Mouse (Mus musculus) kidney, adult 9 months (tissue): ENCODE data around the gene Tmem214.

ENCODE experiments used
- DNase-seq: peaks from one replicate; pipeline ENCODE4 v3.0.0; 2022

Gene Tmem214

DNA sequence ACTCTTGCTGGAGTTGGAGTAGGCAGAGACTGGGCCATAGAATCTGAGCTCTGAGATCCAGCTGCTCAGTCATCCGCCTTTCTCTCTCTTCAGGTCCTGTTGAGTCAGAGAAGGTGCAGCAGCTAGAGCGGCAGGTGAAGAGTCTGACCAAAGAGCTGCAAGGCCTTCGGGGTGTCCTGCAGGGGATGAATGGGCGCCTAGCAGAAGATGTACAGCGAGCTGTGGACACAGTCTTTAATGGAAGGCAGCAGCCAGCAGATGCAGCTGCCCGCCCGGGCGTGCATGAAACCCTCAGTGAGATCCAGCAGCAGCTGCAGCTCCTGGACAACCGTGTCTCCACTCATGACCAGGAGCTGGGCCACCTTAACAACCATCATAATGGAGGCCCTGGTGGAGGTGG lies 49.0 kb downstream of the Tmem214 start:
- no peak for DNase-seq

DNA sequence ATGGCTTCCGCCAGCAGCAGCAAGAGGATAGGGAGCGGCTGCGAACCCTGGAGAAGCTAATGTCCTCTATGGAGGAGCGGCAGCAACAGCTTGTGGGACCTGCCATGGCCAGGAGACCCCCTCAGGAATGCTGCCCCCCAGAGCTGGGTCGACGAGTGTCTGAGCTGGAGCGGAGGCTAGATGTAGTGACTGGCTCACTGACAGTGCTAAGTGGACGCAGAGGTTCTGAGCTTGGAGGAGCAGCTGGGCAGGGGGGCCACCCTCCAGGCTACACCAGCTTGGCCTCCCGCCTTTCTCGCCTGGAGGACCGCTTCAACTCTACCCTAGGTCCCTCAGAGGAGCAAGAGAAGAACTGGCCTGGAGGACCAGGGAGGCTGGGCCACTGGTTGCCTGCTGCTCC lies 49.5 kb downstream of the Tmem214 start:
- DNase-seq: no peak

DNA sequence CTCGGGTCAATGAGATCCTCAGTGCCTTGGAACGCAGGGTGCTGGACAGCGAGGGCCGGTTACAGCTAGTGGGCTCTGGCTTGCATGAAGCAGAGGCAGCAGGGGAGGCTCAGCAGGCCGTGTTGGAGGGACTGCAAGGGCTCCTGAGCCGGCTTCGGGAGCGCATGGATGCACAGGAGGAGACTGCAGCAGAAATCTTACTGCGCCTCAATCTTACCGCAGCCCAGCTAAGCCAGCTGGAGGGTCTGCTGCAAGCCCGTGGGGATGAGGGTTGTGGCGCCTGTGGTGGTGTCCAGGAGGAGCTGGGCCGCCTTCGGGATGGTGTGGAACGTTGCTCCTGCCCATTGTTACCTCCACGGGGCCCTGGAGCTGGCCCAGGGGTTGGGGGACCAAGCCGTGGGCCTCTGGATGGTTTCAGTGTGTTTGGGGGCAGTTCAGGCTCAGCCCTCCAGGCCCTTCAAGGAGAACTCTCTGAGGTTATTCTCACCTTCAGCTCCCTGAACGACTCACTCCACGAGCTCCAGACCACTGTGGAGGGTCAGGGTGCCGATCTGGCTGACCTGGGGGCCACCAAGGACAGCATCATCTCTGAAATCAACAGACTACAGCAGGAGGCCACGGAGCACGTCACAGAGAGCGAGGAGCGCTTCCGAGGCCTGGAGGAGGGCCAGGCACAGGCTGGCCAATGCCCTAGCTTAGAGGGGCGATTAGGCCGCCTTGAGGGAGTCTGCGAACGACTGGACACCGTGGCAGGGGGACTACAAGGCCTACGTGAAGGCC lies 50.3 kb downstream of the Tmem214 start:
- DNase-seq: peak; percentile 27

DNA sequence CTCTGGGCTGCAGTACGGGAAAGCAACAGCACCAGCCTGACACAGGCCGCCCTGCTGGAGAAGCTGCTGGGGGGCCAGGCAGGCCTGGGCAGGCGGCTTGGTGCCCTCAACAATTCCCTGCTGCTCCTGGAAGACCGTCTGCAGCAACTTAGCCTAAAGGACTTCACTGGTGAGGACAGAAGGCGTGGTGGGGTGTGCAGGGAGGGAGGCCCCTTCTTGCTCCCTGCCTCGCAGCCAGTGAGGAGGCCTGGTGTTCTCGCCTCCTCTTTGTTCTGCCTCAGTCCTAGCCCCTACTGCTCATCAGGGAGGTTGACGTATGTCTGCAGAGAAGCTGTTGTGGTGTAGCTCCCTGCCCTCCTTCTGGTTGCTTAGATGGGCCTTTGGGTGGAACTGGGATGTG lies 50.9 kb downstream of the Tmem214 start:
- DNase-seq: no peak

DNA sequence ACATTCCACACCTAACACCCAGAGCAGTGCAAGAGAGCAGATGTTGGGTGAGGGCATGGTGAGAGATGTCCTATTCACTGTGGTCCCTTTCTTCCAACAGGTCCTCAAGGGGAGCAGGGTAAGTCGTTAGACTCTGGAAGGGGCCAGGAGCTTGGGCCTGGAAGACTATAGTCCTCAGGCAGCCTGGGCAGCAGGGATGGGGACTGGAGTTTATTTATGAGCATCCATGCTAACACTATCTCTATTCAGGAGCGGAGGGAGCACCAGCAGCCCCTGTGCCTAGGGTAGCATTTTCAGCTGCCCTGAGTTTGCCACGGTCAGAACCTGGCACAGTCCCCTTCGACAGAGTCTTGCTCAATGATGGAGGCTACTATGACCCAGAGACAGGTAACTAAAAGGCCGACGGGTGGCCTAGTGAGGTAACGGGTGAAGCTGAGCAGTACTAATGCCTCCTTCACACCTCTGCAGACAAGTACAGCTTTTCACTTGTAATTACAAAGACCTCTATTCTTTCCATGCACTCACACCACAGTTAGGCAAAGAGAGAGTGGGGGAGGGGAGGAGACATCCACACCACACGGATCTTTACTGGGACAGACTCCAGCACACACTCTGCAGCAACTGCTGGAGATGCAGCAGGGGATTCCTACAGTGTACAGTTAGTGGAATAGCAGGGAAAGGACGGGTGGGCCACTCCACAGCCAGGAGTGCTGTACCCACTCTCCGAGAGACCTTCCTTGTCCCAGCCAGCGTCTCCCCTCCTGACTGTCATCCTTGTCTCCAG lies 52.2 kb downstream of the Tmem214 start:
- peak; percentile 42 for DNase-seq

DNA sequence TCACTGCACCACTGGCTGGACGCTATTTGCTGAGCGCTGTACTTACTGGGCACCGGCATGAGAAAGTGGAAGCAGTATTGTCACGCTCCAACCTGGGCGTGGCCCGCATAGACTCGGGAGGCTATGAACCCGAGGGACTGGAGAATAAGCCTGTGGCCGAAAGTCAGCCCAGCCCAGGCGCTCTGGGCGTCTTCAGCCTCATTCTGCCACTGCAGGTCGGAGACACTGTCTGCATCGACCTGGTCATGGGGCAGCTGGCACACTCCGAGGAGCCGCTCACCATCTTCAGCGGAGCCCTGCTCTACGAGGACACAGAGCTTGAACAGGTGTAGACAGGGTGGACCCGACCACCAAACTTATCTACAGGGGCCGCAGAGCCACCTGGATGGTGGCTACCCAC lies 52.8 kb downstream of the Tmem214 start:
- peak; percentile 63 for DNase-seq

DNA sequence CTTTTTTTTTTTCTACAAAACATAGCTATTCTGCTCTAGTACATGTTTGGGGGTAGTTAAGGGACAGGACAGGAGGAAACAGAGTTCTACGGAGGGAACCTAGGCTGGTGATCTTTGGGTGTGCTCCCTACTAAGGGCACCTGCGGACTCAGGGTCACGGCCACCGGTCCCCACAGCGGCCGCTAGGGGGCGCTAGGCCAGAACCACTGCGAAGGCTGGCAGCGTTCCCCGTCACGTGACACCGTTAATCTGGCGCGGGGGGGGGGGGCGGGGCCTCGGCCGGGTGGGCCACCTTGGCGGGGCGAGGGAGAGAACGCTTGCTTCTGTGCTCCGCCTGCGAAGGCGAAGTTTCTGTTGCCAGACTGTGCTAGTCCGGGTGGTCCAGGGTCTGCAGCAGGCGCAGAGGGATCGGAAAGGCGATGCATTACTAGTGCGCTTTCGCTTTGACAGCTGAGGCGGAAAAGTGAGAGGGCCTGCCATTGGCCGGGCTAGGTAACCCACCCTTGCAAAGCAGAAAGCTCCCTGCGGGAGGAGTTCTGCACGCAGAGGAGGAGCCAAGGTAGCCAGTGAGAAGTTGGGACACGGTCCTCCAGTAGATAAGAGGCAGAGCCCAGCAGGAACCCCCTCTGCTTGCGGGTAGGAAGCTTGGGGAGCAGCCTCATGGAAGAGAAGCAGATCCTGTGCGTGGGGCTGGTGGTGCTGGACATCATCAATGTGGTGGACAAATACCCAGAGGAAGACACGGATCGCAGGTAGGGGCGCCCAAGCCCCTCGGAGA lies 53.6 kb downstream of the Tmem214 start, which contains the start of gene Khk:
Gene Khk, plus strand, starts transcription at position 176 of the 778 bp plus-strand sequence.
- peak; percentile 95 for DNase-seq

DNA sequence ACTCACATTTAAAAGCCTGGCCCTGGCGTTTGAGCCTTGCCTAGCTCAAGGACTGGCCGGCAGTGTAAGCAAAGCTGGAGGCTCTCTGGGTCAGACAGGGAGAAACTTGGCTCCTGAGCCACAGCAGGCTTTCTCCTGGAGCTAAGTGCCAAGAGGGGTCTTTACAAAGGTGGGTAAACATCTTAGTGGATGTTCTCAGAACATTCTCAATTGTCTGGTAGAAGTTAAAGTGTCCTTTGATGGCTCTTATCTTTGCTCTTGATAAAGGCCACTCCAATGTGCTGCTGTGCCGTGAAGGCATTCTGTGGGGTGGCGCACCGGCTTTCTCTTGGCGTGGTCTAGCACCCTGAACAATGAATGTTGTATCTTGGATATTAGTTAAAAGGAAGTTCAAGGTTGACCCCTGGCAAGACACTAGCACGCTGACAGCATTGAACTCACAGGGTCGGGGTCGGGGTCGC lies 54.8 kb downstream of the Tmem214 start:
- peak; percentile 38 for DNase-seq

DNA sequence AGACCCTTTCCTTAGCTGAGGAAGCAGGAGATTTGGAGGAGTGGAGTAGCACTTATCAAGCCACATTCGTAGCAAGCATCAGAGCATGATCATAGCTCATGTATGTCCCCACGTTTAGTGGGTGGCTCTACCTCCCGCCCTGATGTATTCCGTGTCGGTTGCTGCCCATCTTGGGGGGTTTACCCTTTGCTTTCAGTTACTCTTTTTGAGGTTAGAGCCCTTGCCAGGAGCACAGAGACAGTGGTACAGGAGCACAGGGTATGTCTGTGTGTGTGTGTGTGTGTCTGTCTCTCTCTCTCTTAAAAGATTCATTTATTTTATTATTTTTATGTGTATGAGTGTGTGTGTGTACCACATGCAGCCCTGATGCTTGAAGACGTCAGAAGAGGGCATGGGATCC lies 55.3 kb downstream of the Tmem214 start:
- no peak for DNase-seq

DNA sequence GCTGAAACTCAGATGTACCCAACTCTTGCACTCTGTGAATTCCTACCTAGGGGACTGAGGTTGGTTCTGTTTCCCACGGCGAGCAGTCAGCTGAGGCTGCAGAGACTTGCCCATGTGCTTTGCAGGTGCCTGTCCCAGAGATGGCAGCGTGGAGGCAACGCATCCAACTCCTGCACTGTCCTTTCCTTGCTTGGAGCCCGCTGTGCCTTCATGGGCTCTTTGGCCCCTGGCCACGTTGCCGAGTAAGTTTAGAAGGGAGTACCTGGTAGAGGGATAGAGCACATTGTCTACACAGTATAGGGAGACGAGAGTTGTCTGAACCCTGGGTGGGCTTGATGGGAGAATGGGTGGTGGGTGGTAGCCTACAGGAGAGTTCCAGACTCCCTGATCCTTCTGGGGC lies 56.8 kb downstream of the Tmem214 start:
- peak; percentile 40 for DNase-seq

DNA sequence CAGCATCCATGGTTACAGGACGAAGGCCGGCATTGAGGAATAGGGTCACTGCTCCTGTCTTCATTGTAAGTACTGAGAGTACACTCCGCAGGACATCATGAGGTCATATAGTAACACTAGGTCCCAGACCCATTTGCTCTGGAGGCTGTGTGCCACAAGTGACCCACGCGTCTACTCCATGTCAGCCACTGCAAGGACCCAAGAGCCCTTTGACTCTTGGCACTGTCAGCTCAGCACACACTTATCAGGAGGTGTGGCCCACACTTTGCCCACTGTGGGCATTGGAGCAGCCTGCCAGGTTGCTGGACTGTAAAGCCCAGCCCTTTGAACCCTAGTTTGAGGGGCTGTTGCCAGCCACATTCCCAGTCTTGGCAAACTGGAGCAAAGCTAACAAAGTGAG lies 57.4 kb downstream of the Tmem214 start:
- peak; percentile 95 for DNase-seq

DNA sequence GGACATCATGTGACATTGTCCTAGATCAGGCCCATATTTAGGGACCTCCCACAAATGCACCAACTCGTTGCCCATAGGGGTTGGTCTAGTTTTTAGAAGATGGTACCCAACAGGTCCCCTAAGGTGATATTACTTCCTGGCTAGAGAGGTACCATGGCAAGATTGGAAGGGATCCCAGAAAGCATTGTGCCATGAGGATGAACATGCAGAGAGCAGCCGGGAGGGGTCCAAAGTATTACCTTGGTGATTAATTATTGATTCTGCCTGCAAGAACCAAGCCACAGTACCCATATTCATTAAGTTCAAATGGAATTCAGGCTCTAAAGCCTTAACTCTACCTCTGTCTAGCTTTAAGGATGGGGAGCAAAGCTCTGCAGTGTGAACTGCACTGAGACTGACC lies 58.3 kb downstream of the Tmem214 start:
- DNase-seq: peak; percentile 95

DNA sequence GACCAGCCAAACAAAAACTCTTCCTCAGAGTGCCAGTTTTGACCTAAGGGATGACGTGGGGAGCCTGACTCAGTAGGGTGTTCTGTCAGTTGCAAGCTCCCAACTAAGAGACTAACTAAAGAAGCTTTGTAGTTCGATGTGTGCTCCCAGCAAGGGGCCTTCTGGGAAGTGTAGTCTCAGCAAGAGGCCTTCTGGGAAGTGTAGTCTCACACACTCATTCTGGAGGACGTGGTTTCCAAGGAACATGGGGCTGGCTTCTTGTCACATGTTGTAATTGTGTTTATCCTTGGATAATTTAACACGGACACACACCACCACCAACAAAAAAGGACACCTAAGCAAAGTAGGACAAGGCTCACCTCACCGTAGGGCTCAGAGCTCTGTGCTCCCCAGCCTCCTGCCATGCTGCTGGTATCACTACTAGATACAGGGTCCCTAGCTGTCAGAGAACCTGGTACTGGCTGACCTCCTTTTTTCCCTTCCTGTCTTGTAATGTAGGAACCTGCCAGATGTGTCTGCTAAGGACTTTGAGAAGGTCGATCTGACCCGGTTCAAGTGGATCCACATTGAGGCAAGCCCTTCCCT lies 60.2 kb downstream of the Tmem214 start:
- DNase-seq: peak; percentile 70
